Mouse (Mus musculus) erythroid progenitor cell, adult 5-6 weeks (primary cell): ENCODE data around the gene Duoxa2. TPM values are rescaled to one million over a fixed set of nuclear protein-coding genes. Genes with fewer than 3 reads are reported as not detected.

Experiments used
- ATAC-seq: replicated peaks from 2 replicates; pipeline ENCODE4 v1.8.0; 2016; ENCODE audit warnings: moderate number of reproducible peaks, mild to moderate bottlenecking, moderate TSS enrichment, inconsistent platforms; ENCODE audit not compliant: poor library complexity, low FRiP score, severe bottlenecking
- total RNA-seq, 2 experiments: library from RNA; stranded (forward) in 1 of 2; stranded (reverse) in 1 of 2; fragments of 150-400 nt in 1 of 2; fragments of 186-747, 209-891 nt in 1 of 2; gene quantifications; 2 replicates each; pipeline versions ENCODE4 v1.2.3 to v1.2.4; 2015 to 2017; ENCODE audit warnings: low replicate concordance in 2 of 2

Gene Duoxa2
- total RNA-seq, 2 experiments from 2014 or later = not detected

- peak; percentile 18; the same call in 1 of the 2 replicates for ATAC-seq
These were observed 50.6 kb downstream of the Duoxa2 start for GRCm38 (mm10) chr2:122349136-122349785.

- no peak for ATAC-seq
These were observed 52.6 kb downstream of the Duoxa2 start for GRCm38 (mm10) chr2:122351156-122351930.

- no peak for ATAC-seq
These were observed 53.2 kb downstream of the Duoxa2 start for GRCm38 (mm10) chr2:122351931-122352329.

Other genes with a start within 250 kb of the Duoxa2 start
- 3.2 and 5.0 TPM in 2 replicates for gene Spg11, start 180.5 kb upstream of the Duoxa2 start, total RNA-seq (2015; ENCODE audit: low replicate concordance)
- gene Spg11, start 180.5 kb upstream of the Duoxa2 start, total RNA-seq (2017; ENCODE audit: low replicate concordance) = 6.1 and 6.2 TPM in 2 replicates
- gene B2m, start 151.2 kb upstream of the Duoxa2 start, total RNA-seq (2015; ENCODE audit: low replicate concordance) = 1,990 and 2,125 TPM in 2 replicates
- gene B2m, start 151.2 kb upstream of the Duoxa2 start, total RNA-seq (2017; ENCODE audit: low replicate concordance) = 900 and 923 TPM in 2 replicates
- 1.4 TPM in 1 of 2 replicates, not detected in the other for gene Trim69, start 138.2 kb upstream of the Duoxa2 start, total RNA-seq (2015; ENCODE audit: low replicate concordance)
- 1.7 TPM in 1 of 2 replicates, not detected in the other for gene Trim69, start 138.2 kb upstream of the Duoxa2 start, total RNA-seq (2017; ENCODE audit: low replicate concordance)
- gene Patl2, start 112.7 kb upstream of the Duoxa2 start, total RNA-seq (2015; ENCODE audit: low replicate concordance) = not detected in 2 replicates
- gene Patl2, start 112.7 kb upstream of the Duoxa2 start, total RNA-seq (2017; ENCODE audit: low replicate concordance) = not detected in 2 replicates
- not detected in 2 replicates for gene Terb2, start 112.6 kb upstream of the Duoxa2 start, total RNA-seq (2015; ENCODE audit: low replicate concordance)
- not detected in 2 replicates for gene Terb2, start 112.6 kb upstream of the Duoxa2 start, total RNA-seq (2017; ENCODE audit: low replicate concordance)
- 23.8 and 32.3 TPM in 2 replicates for gene Sord, start 64.2 kb upstream of the Duoxa2 start, total RNA-seq (2015; ENCODE audit: low replicate concordance)
- gene Sord, start 64.2 kb upstream of the Duoxa2 start, total RNA-seq (2017; ENCODE audit: low replicate concordance) = 29.5 and 35.8 TPM in 2 replicates
- not detected in 2 replicates for gene Duox2, start 451 bp upstream of the Duoxa2 start, total RNA-seq (2015; ENCODE audit: low replicate concordance)
- gene Duox2, start 451 bp upstream of the Duoxa2 start, total RNA-seq (2017; ENCODE audit: low replicate concordance) = not detected in 2 replicates
- gene Duoxa1, start 14.8 kb downstream of the Duoxa2 start, total RNA-seq (2015; ENCODE audit: low replicate concordance) = not detected in 2 replicates
- not detected in 2 replicates for gene Duoxa1, start 14.8 kb downstream of the Duoxa2 start, total RNA-seq (2017; ENCODE audit: low replicate concordance)
- not detected in 2 replicates for gene Duox1, start 16.8 kb downstream of the Duoxa2 start, total RNA-seq (2015; ENCODE audit: low replicate concordance)
- gene Duox1, start 16.8 kb downstream of the Duoxa2 start, total RNA-seq (2017; ENCODE audit: low replicate concordance) = not detected in 2 replicates
- 11.3 and 15.1 TPM in 2 replicates for gene Shf, start 70.3 kb downstream of the Duoxa2 start, total RNA-seq (2015; ENCODE audit: low replicate concordance)
- gene Shf, start 70.3 kb downstream of the Duoxa2 start, total RNA-seq (2017; ENCODE audit: low replicate concordance) = 9.0 and 22.3 TPM in 2 replicates
- gene Slc28a2, start 127.6 kb downstream of the Duoxa2 start, total RNA-seq (2015; ENCODE audit: low replicate concordance) = 9.7 and 23.1 TPM in 2 replicates
- gene Slc28a2, start 127.6 kb downstream of the Duoxa2 start, total RNA-seq (2017; ENCODE audit: low replicate concordance) = 8.8 and 10.7 TPM in 2 replicates
- 1.3 and 3.2 TPM in 2 replicates for gene Gm14085, start 186.0 kb downstream of the Duoxa2 start, total RNA-seq (2015; ENCODE audit: low replicate concordance)
- 0.98 and 1.3 TPM in 2 replicates for gene Gm14085, start 186.0 kb downstream of the Duoxa2 start, total RNA-seq (2017; ENCODE audit: low replicate concordance)